Mouse (Mus musculus) embryonic stem cell, embryonic (primary cell): ENCODE data around the gene Rbm3.

Experiments used
- CTCF ChIA-PET, 4 experiments: fragments of 300-600 bp in 2 of 4; fragments of 350-600 bp in 2 of 4; sonication (Branson Sonifier 250); formaldehyde crosslinking; loops; one replicate each; lab custom pipeline; 2022; ENCODE audit warnings: inconsistent platforms in 2 of 4; lab: Charles Lee
- POLR2A ChIA-PET, 4 experiments: fragments of 300-600 bp in 2 of 4; fragments of 350-600 bp in 2 of 4; sonication (Branson Sonifier 250); formaldehyde crosslinking; loops; one replicate each; lab custom pipeline; 2022; ENCODE audit warnings: antibody characterized with exemption in 4 of 4, inconsistent platforms in 1 of 4; lab: Charles Lee

Rbm3 gene

DNA sequence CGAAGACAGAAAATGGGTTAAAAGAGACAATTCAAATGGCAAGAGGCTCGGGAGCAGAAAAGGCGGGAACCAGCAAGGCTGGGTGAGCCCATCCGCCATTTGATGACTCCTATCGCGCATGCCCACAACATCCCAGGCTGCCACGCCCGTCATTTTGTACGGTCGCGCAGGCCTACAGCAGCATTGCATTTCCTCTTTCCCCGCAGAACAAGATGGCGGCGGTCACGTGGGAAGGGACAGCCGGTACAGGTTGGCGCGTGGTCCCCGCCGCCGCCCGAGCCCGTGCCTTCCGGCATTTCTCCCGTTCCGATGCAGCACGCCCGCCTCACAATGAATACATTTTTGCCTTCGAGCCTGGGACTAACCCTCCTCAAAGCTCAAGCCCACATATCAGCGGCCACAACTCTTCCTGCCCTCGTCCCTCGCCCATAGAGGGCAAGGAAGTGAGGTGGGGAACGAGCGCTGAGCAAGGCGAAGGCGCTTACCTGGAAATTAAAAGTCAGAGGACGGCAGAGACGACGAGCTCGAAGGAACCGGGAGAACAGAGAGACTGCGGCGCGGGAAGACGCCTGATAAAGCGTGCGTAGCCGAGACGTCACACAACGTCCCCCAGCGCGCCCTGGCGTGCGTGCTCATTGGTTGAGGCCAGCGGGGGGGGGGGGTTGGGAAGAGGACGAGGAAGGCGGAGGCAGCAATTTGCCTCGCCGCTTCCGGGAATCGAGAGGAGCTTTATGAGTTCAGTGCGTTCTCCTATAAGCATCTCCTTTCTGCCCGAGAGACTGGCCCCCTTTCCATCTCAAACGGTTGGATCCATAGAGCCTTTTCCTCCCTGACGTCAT lies at the start of gene Rbm3:
Gene Rbm3, minus strand, starts transcription at position 728 of the 839 bp plus-strand sequence.
- ChIA-PET POLR2A (interaction anchor here (0.6 to 5.4 kb wide), 78 partner anchors 7 to 571 kb away, joined by 3 to 92 read pairs (median 4); partner anchors contain the start of genes Wdr13 (in 3 of the 4), Ebp (in 2 of the 4), Ftsj1 (in 2 of the 4) and Hdac6 (in 2 of the 4)), CTCF (interaction anchor here in 1 of 4 experiments (0.6 kb wide), 1 partner anchor 528 kb away, joined by 3 read pairs; no protein-coding TSS in a partner anchor)

GRCm38 (mm10) chrX:8193419-8193723 lies 47.7 kb upstream of the Rbm3 start, which contains the start of gene Ebp:
Gene Ebp (minus strand): TSS chrX:8193512.
- POLR2A ChIA-PET, result interaction anchor here (0.7 to 4.1 kb wide), 19 partner anchors 10 to 246 kb away, joined by 3 to 27 read pairs (median 5); partner anchors contain the start of genes Rbm3 (in 2 of the 4), Wdr13 (in 2 of the 4), Hdac6 (in 1 of the 4) and Porcn (in 1 of the 4)
- CTCF ChIA-PET, result no interaction called here

GRCm38 (mm10) chrX:8192640-8193418 lies 47.1 kb upstream of the Rbm3 start:
- POLR2A ChIA-PET, result interaction anchor here (0.6 to 4.1 kb wide), 44 partner anchors 8 to 496 kb away, joined by 3 to 27 read pairs (median 5); partner anchors contain the start of genes Rbm3 (in 3 of the 4), Porcn (in 2 of the 4), Wdr13 (in 2 of the 4) and Gpkow (in 1 of the 4)
- CTCF ChIA-PET, result interaction anchor here in 1 of 4 experiments (1.0 kb wide), 1 partner anchor 52 kb away, joined by 3 read pairs; no protein-coding TSS in a partner anchor

DNA sequence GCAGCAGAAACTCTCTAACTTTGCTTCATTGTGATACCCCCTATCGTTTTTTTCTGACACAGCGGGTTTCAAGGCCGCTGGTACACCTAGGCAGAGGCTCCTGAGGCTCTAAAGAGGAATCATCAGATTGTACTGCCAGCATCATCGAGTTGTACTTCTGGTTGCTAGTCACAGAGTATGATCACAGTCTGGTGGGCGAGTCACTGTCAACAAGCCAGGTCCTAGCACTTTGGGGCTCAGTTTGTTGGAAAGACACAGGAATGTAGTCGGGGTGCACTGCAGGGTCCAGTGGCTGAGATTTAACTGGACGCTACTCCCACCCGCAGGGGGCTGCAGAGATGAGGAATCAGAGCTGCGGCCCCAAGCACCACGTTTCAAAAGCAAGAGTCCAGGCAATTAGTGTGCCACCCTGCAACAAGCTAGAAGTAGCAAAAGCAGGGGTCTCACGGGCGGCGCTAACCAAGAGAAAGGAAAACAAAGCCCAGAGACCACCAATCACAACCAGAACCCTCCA lies 46.5 kb upstream of the Rbm3 start:
- CTCF ChIA-PET, result interaction anchor here in 1 of 4 experiments (1.0 kb wide), 1 partner anchor 52 kb away, joined by 3 read pairs; no protein-coding TSS in a partner anchor
- POLR2A ChIA-PET, result interaction anchor here (0.6 to 4.1 kb wide), 49 partner anchors 8 to 495 kb away, joined by 3 to 27 read pairs (median 4); partner anchors contain the start of genes Rbm3 (in 3 of the 4), Porcn (in 2 of the 4), Gpkow (in 1 of the 4) and Hdac6 (in 1 of the 4)

DNA sequence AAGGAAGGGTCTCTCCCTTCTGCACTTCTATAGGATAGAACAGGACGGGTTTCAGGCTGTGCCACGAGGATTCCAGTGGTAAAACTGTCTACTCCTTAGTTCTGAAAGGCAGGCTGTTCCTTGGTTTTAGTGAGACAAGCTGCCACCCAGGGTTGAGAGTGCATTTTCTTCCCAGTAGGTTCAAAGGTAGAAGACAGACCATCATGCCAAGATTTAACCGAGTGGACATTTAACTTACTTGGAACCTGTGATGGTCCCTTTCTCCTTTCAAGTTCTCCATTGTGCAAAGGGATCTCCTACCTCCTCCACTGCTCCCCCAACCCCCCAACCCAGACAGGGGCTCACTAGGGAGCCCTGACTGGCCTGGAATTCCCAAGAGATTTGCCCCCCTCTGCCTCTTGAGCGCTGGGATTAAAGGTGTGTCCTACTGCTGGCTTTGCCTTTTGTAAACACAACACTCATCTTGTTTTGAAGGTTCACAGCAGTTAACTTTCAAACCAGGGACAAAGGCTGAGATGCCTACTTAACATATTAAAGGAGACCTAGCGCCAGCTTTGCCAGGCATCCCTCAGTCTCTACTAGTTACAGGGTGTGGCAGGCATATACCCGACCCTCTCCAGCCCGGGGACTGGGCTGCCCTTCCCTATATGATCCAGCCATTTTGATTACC lies 37.3 kb upstream of the Rbm3 start:
- ChIA-PET CTCF (no interaction called here), POLR2A (interaction anchor here in 3 of 4 experiments (0.6 to 2.6 kb wide), 11 partner anchors 9 to 56 kb away, joined by 3 to 19 read pairs (median 5); partner anchors contain the start of genes Ebp (in 2 of the 3), Porcn (in 1 of the 3) and Rbm3 (in 1 of the 3))

DNA sequence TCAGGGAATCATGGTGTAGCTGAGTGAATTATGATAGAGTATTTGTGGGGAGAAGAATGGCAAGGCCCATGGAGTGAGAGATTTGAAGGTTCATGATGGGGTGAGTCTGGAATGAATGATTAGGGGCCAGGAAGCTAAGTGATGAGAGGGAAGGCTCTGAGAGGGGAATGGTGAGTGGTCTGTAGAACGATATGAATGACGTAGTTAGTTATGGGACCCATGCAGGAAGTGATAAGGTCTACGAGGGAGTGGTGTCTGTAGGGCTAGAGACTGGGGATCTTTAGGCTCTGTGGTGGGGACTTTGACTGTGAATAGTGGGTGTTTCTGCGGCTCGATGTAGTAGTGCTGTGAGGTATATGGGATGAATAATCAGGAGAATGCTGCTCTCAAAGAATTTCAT lies 34.0 kb upstream of the Rbm3 start:
- ChIA-PET POLR2A (interaction anchor here in 2 of 4 experiments (1.0 to 1.3 kb wide), 3 partner anchors 13 to 34 kb away, joined by 3 read pairs; partner anchors contain the start of gene Rbm3 (in 1 of the 2)), CTCF (interaction anchor here in 1 of 4 experiments (0.6 kb wide), 1 partner anchor 789 kb away, joined by 4 read pairs; no protein-coding TSS in a partner anchor)

- CTCF ChIA-PET, result interaction anchor here in 1 of 4 experiments (0.6 kb wide), 1 partner anchor 789 kb away, joined by 4 read pairs; no protein-coding TSS in a partner anchor
- POLR2A ChIA-PET, result interaction anchor here in 1 of 4 experiments (1.1 to 1.3 kb wide), 2 partner anchors 13 to 17 kb away, joined by 3 read pairs; no protein-coding TSS in a partner anchor
These were observed 33.2 kb upstream of the Rbm3 start for GRCm38 (mm10) chrX:8178871-8179270.

- CTCF ChIA-PET, result interaction anchor here in 1 of 4 experiments (0.5 kb wide), 1 partner anchor 924 kb away, joined by 3 read pairs; no protein-coding TSS in a partner anchor
- POLR2A ChIA-PET, result interaction anchor here in 3 of 4 experiments (0.6 to 1.6 kb wide), 6 partner anchors 11 to 31 kb away, joined by 3 to 7 read pairs (median 6); partner anchors contain the start of genes Porcn (in 1 of the 3) and Rbm3 (in 1 of the 3)
These were observed 30.1 kb upstream of the Rbm3 start, which contains the start of gene Tbc1d25 for GRCm38 (mm10) chrX:8175504-8176385. Gene Tbc1d25 (minus strand): TSS chrX:8176181.

DNA sequence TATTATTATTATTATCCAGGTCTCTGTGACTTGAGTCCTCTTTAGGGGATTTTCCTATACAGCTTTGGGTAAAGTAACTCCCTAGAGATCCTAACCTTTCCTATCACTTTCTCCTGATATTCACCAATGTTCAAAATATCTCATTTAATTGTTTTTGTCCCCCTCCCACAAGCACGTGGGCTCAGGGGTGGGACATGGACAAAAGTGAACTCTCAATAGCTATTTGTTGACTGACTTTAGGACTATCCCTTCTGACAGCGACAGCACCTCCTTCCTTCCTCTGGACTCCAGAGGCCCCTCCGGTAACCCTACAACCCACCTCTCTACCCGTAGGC lies 29.5 kb upstream of the Rbm3 start:
- ChIA-PET CTCF (no interaction called here), POLR2A (interaction anchor here in 3 of 4 experiments (0.6 to 1.6 kb wide), 8 partner anchors 10 to 35 kb away, joined by 3 to 7 read pairs (median 4); partner anchors contain the start of genes Porcn (in 1 of the 3) and Rbm3 (in 1 of the 3))

DNA sequence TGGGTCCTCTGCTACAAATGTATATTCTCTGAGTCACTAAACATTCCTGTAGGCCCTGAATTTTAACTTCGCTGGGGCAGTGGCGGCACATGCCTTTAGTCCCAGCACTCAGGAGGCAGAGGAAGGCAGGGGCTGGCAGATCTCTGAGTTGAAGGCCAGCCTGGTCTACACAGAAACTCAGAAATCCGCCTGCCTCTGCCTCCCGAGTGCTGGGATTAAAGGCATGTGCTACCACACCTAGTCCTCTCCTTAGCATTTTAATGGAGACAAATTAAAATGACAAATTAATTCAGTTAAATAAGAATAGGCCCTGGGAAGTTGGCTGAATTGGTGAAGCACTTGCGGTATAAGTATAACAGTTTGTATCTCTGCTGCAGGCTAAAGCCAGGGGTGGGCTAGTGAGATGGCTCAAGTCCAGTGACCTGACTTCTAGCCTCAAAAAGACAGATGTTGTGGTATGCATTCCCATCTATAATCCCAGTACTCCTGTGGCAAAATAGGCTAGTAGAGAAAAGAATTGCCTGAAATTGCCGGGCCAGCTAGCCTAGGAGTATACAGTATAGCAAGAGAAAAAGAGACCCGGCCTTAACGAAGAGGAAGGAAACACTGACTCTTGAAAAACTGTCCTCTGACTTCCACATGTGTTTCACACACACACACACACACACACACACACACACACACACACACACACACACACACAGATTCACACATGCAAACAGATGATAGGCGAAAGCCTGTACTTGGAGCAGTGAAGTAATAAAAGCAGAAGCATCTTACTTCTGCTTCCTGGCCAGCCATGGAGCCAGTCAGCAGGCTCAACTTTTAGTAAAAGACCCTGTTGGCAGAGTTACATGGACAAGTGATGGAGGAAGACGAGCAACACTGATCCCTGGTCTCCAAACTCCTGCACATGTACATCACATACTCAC lies 22.3 kb upstream of the Rbm3 start:
- ChIA-PET POLR2A (interaction anchor here (0.6 to 2.3 kb wide), 17 partner anchors 9 to 59 kb away, joined by 3 to 10 read pairs (median 4); partner anchors contain the start of genes Porcn (in 1 of the 4), Rbm3 (in 1 of the 4) and Wdr13 (in 1 of the 4)), CTCF (interaction anchor here in 1 of 4 experiments (0.6 kb wide), 1 partner anchor 67 kb away, joined by 11 read pairs; no protein-coding TSS in a partner anchor)

DNA sequence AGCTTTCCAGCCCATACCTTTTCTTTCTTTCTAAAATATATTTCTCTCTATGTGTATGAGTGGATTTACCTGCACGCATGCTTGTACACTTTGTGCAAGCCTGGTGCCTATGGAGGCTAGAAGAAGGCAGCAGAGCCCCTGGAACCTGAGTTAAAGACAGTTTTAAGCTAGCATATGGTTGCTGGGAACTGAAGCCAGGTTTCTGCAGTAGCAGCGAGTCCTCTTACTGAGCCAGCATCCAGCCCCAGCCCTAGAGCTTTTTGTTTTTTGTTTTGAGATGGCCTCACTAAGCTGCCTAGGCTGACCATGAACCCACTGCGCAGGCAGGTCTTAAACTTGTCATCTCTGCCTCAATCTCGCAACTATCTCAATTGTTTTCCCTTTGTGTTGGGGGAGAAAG lies 18.8 kb upstream of the Rbm3 start:
- ChIA-PET CTCF (interaction anchor here in 3 of 4 experiments (0.6 to 1.2 kb wide), 7 partner anchors 8 to 848 kb away, joined by 3 to 11 read pairs (median 5); no protein-coding TSS in a partner anchor), POLR2A (interaction anchor here (0.6 to 2.2 kb wide), 25 partner anchors 8 to 401 kb away, joined by 3 to 12 read pairs (median 3); partner anchors contain the start of genes Rbm3 (in 2 of the 4), Ftsj1 (in 1 of the 4) and Wdr13 (in 1 of the 4))

DNA sequence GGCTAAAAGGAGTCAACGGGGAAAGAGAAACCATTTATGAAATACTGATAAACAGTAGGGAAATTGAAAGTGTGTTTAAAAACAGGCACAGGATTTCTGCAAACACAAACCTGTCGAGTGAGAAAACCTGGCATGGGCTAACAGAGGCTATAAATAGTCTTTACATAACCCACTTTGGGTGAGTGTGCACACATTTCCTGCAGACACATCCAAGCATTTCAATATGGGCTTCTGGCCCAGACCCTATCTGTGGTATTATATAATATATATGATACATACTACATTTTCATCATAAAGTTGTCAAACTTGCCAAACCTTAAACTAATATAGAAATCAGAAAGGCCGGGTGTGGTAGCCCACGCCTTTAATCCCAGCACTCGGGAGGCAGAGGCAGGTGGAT lies 17.4 kb upstream of the Rbm3 start:
- ChIA-PET CTCF (interaction anchor here in 1 of 4 experiments (0.7 kb wide), 1 partner anchor 449 kb away, joined by 3 read pairs; the partner anchor contains the start of gene Wdr45), POLR2A (interaction anchor here in 2 of 4 experiments (1.2 to 2.4 kb wide), 4 partner anchors 9 to 18 kb away, joined by 5 to 17 read pairs (median 8); partner anchors contain the start of gene Rbm3 (in 2 of the 2))

- ChIA-PET POLR2A (interaction anchor here in 2 of 4 experiments (0.6 to 5.4 kb wide), 18 partner anchors 8 to 421 kb away, joined by 3 to 92 read pairs (median 4); partner anchors contain the start of genes Wdr13 (in 2 of the 2), Ebp (in 1 of the 2), Gm45208 (in 1 of the 2) and Porcn (in 1 of the 2)), CTCF (interaction anchor here in 1 of 4 experiments (1.0 kb wide), 1 partner anchor 410 kb away, joined by 3 read pairs; no protein-coding TSS in a partner anchor)
These were observed 1.9 kb downstream of the Rbm3 start for GRCm38 (mm10) chrX:8143750-8144149.

DNA sequence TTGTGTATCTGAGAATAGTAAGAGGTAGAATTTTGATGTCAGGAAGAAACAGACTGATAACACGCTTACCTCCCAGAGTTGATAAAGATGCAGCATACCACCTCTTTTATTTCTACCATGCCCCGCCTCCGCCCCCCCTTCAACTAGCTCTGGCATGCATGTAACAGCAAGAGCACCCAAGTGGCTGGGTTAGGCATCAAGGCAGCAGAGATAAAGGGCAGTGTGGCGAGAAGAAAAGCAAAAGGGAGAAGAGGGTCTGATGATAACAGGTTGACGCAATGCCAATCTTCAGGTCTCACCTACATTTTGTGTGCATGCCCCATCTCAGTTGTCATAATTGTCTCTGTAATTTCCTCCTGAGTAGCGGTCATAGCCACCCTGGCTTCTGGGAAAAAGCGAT lies 2.7 kb downstream of the Rbm3 start:
- CTCF ChIA-PET, result no interaction called here
- POLR2A ChIA-PET, result interaction anchor here in 3 of 4 experiments (0.6 to 5.8 kb wide), 9 partner anchors 10 to 675 kb away, joined by 3 to 85 read pairs (median 4); partner anchors contain the start of genes Wdr13 (in 3 of the 3) and Porcn (in 1 of the 3)
